Mouse (Mus musculus): ENCODE data around the gene Rwdd3. TPM values are rescaled to one million over a fixed set of nuclear protein-coding genes. Genes with fewer than 3 reads are reported as not detected.

The Rwdd3 gene
- total RNA-seq (2014; rRNA removed): 15.8 and 16.4 TPM in 2 replicates
- 19.6 and 19.9 TPM in 2 replicates for polyA plus RNA-seq (2015; fragmentation: Nextera tagmentation; extraction: Ambion mirVana)

DNA sequence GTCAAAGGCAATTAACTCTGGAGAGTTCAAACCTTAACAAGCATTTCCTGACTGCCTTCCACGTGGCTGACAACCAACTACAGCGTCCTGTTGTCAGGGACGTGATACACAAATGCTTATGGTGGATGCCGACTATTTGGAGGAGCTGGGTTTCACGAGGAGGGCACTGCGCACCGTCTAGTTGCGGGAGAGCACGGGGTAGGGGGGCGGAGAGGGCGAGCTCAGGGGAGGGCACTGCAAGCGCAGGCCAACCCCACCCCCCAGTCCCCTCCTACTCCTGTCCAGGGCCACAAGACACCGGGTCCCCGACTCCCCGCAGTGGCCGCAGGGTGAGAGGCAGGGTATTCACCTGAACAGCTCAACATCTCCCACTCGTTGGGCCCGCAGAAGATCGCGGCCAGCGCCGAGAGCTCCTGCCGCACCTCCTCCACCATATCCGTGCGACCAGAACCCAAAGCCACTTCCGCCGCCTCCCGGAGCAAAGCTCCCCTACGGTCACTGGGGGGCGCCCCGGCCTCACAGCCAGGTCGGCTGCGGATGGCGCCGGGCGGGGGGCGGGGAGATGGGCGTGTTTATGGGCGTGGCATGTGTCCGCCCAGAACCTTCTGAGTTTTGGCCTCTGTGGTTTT, at the start of gene Rwdd3:
Rwdd3 (minus strand) TSS at position 453 of the 629 bp plus-strand sequence.
- H3K4me2 ChIP-seq (ENCODE audit: low read depth): peak within 1 kb of the TSS; percentile 83
- H3K4me3 ChIP-seq (ENCODE audit: low read depth, low read length): peak within 1 kb of the TSS; percentile 67
- H3K9me3 ChIP-seq (ENCODE audit: low read length): no peaks in the 10 kb centered on the region
- no peaks in the 10 kb centered on the region for H3K36me3 ChIP-seq (ENCODE audit: insufficient read depth)
- no peaks in the 10 kb centered on the region for H3K4me1 ChIP-seq (ENCODE audit: insufficient read depth)
- H3K27me3 ChIP-seq (ENCODE audit: insufficient read depth, low read length): no peaks in the 10 kb centered on the region
- TF ChIP-seq CTCF (IDR thresholded peaks at IDR 0.05; ENCODE audit: low read depth): peak; percentile 88
- WGBS: under 1% methylated on average over 40 of the region's 40 CpGs
- DNase-seq: peak; percentile 90
- peak; percentile 96 for ATAC-seq
- H3K27ac ChIP-seq (ENCODE audit: low read depth, low read length): peak within 1 kb of the TSS; percentile 35; the same call in 1 of the 2 replicates
- peak within 1 kb of the TSS; percentile 67 for H3K9ac ChIP-seq

DNA sequence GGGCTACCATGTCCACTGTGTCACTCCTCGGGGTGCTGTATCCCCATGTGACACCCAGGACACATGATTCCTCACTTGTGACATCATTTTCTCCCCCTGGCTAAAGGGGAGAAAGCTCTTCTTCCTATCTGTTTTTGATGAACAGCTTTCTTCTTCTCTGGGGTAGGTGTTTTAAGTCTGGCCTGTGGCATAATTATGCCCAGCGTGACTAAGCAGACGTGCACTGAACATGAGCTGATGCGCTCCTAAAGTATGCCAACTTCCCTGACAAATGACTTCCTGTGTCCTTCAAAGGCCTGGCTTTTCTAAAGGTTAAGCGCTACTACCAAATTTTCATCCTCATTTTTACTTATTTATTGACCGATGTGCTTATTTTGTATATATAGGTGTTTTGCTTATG, 45.5 kb upstream of the Rwdd3 start:
- no peak overlapping the region for H3K27ac ChIP-seq (ENCODE audit: low read depth, low read length)
- TF ChIP-seq CTCF (IDR thresholded peaks at IDR 0.05; ENCODE audit: low read depth): no peak
- H3K27me3 ChIP-seq (ENCODE audit: insufficient read depth, low read length): no peaks in the 10 kb centered on the region
- H3K4me2 ChIP-seq (ENCODE audit: low read depth): no peak overlapping the region
- H3K4me1 ChIP-seq (ENCODE audit: insufficient read depth): no peaks in the 10 kb centered on the region
- DNase-seq (no peak), ATAC-seq (no peak)
- H3K4me3 ChIP-seq (ENCODE audit: low read depth, low read length): no peak overlapping the region
- no peak overlapping the region for H3K9ac ChIP-seq
- H3K36me3 ChIP-seq (ENCODE audit: insufficient read depth): no peaks in the 10 kb centered on the region
- no peaks in the 10 kb centered on the region for H3K9me3 ChIP-seq (ENCODE audit: low read length)
- WGBS: 94% methylated on average over 6 of the region's 6 CpGs

DNA sequence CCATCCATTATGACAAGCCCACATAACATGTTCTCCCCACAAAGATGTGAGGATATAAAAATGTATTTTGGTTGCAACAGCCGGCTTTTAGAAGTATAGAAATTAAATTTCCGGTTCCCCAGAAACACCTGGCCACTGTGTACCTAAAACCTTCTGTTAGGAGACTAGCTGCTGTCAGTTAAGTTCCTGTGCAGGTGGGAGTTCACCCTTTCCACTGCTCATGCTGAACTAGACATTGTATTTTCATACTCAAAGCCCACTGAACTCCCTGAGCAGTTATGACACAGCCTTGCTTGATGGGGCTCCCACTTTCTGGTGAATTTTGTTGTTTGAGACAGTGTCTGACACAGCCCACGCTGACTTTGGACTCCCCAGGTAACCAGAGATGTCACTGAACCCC, 42.0 kb upstream of the Rwdd3 start:
- no peak overlapping the region for H3K27ac ChIP-seq (ENCODE audit: low read depth, low read length)
- H3K9ac ChIP-seq: no peak overlapping the region
- H3K36me3 ChIP-seq (ENCODE audit: insufficient read depth): peaks cover 6% of the 10 kb centered on the region
- no peak for ATAC-seq
- H3K27me3 ChIP-seq (ENCODE audit: insufficient read depth, low read length): no peaks in the 10 kb centered on the region
- no peaks in the 10 kb centered on the region for H3K4me1 ChIP-seq (ENCODE audit: insufficient read depth)
- no peak for DNase-seq
- WGBS: 84% methylated on average over 3 of the region's 3 CpGs
- no peak for TF ChIP-seq CTCF (IDR thresholded peaks at IDR 0.05; ENCODE audit: low read depth)
- no peak overlapping the region for H3K4me2 ChIP-seq (ENCODE audit: low read depth)
- H3K9me3 ChIP-seq (ENCODE audit: low read length): no peaks in the 10 kb centered on the region
- H3K4me3 ChIP-seq (ENCODE audit: low read depth, low read length): no peak overlapping the region

DNA sequence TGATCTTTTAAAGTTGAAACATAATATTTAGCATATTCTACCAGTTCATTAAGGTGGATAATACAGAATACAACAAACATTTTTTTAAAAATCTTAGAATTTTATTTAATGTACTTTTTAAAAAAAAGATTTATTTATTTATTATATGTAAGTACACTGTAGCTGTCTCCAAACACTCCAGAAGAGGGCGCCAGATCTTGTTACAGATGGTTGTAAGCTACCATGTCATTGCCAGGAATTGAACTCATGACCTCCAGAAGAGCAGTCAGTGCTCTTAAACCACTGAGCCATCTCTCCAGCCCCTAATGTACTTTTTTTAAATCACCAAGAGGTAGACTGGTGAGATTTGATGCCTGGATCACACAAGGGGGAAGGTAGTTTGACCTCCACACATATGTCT, 40.7 kb upstream of the Rwdd3 start:
- no peak overlapping the region for H3K27ac ChIP-seq (ENCODE audit: low read depth, low read length)
- no peak overlapping the region for H3K4me3 ChIP-seq (ENCODE audit: low read depth, low read length)
- DNase-seq: no peak
- peaks cover 6% of the 10 kb centered on the region for H3K36me3 ChIP-seq (ENCODE audit: insufficient read depth)
- H3K9me3 ChIP-seq (ENCODE audit: low read length): no peaks in the 10 kb centered on the region
- no peak overlapping the region for H3K4me2 ChIP-seq (ENCODE audit: low read depth)
- ATAC-seq: no peak
- H3K27me3 ChIP-seq (ENCODE audit: insufficient read depth, low read length): no peaks in the 10 kb centered on the region
- no peak for TF ChIP-seq CTCF (IDR thresholded peaks at IDR 0.05; ENCODE audit: low read depth)
- no peaks in the 10 kb centered on the region for H3K4me1 ChIP-seq (ENCODE audit: insufficient read depth)
- WGBS: 61% methylated on average over 1 of the region's 1 CpGs
- no peak overlapping the region for H3K9ac ChIP-seq

DNA sequence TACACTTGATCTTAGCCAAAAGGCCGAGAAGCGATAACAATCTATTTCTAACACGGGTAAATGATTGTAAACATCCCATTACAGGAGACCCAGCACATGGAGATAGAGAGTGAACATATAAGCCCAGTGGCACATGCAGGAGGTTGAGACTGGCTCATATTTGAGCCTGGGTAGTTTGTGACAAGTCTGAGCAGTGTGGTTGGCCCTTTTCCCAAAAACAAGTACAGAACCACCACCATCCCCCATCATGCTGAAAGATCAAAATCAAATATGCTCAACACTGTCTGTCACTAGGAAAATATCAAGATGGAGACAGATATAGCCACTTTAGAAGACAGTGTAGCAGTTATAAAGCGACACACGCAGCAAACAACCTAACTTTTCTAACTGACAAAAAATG, 37.5 kb upstream of the Rwdd3 start:
- TF ChIP-seq CTCF (IDR thresholded peaks at IDR 0.05; ENCODE audit: low read depth): no peak
- ATAC-seq (peak; percentile 51), DNase-seq (no peak)
- no peak overlapping the region for H3K27ac ChIP-seq (ENCODE audit: low read depth, low read length)
- H3K4me2 ChIP-seq (ENCODE audit: low read depth): no peak overlapping the region
- 78% methylated on average over 5 of the region's 5 CpGs for WGBS
- H3K27me3 ChIP-seq (ENCODE audit: insufficient read depth, low read length): no peaks in the 10 kb centered on the region
- peaks cover 13% of the 10 kb centered on the region for H3K36me3 ChIP-seq (ENCODE audit: insufficient read depth)
- no peak overlapping the region for H3K9ac ChIP-seq
- H3K9me3 ChIP-seq (ENCODE audit: low read length): no peaks in the 10 kb centered on the region
- no peaks in the 10 kb centered on the region for H3K4me1 ChIP-seq (ENCODE audit: insufficient read depth)
- H3K4me3 ChIP-seq (ENCODE audit: low read depth, low read length): no peak overlapping the region

DNA sequence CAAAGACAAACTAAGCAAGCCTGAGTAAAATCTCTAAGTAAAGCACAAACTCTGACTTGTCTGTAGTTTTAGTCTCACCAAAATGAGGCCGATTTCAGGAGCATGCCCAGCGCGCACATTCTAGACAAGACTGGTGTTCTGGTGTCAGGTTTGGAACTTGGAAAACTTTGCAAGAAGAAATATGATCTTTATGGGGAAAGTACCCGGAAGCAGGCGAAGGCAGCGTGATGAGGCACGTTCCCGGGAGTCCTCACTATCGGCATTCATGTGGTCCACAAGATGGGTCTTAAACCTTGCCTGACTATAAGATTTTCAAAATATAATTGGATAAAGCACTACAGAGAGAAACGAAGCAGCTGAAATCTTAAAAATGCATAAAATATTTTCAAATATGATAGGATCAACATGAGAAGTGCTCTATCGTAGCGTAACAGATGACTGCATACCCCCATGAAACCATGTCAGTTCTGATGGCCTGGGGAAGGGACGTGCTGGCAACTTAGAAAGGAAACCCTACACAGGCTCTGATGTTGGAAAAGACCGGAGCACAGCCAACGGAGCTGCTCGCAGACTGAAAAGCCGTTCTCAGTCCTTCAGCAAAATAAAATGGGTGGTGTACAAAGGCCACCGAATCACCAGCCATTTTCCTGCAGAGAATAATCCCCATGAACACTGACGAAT, 34.8 kb upstream of the Rwdd3 start:
- Histone ChIP-seq H3K36me3 (ENCODE audit: insufficient read depth) (peaks cover 13% of the 10 kb centered on the region), H3K9ac (no peak overlapping the region), H3K4me2 (ENCODE audit: low read depth) (no peak overlapping the region), H3K27ac (ENCODE audit: low read depth, low read length) (no peak overlapping the region), H3K9me3 (ENCODE audit: low read length) (no peaks in the 10 kb centered on the region), H3K27me3 (ENCODE audit: insufficient read depth, low read length) (no peaks in the 10 kb centered on the region), H3K4me1 (ENCODE audit: insufficient read depth) (no peaks in the 10 kb centered on the region), H3K4me3 (ENCODE audit: low read depth, low read length) (no peak overlapping the region)
- no peak for TF ChIP-seq CTCF (IDR thresholded peaks at IDR 0.05; ENCODE audit: low read depth)
- ATAC-seq (no peak), DNase-seq (no peak)
- WGBS: 84% methylated on average over 19 of the region's 19 CpGs

DNA sequence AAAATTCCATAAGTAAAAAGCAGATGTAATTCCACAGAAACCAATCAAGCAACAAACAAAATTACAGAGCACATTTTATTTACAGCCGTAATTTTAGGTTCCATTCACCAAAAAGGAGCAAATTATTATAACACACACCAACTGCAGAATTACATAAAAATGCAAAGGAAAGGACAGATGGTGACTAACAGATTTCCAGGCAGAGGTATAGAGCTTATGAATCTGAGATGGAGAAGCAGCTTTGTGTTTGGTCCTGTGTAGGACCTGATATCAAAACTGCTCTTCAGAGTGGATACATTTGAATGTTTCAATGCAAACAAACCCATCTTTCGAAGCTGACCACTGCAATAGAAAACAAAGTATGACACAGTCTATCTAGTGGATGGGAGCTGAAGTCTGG, 31.1 kb upstream of the Rwdd3 start:
- Histone ChIP-seq H3K27ac (ENCODE audit: low read depth, low read length) (no peak overlapping the region), H3K36me3 (ENCODE audit: insufficient read depth) (peaks cover 7% of the 10 kb centered on the region; the same call in 1 of the 2 replicates), H3K4me2 (ENCODE audit: low read depth) (no peak overlapping the region), H3K27me3 (ENCODE audit: insufficient read depth, low read length) (no peaks in the 10 kb centered on the region), H3K4me1 (ENCODE audit: insufficient read depth) (no peaks in the 10 kb centered on the region), H3K4me3 (ENCODE audit: low read depth, low read length) (no peak overlapping the region), H3K9me3 (ENCODE audit: low read length) (no peaks in the 10 kb centered on the region), H3K9ac (no peak overlapping the region)
- WGBS: 66% methylated on average over 2 of the region's 2 CpGs
- ATAC-seq (no peak), DNase-seq (no peak)
- TF ChIP-seq CTCF (IDR thresholded peaks at IDR 0.05; ENCODE audit: low read depth): no peak
